Mouse (Mus musculus) frontal cortex, adult 2 months (tissue): ENCODE data around the gene Fmo2. TPM values are rescaled to one million over a fixed set of nuclear protein-coding genes. Genes with fewer than 3 reads are reported as not detected.

Source experiments
- DNase-seq, 2 experiments: peaks; one replicate each; pipeline ENCODE4 v3.0.0; 2022; ENCODE audit warnings: low spot score in 1 of 2; ENCODE audit errors: extremely low spot score in 1 of 2
- polyA plus RNA-seq: library from polyadenylated mRNA; depleted of rRNA; stranded (reverse); fragments of >200 nt; gene quantifications from 2 replicates; pipeline ENCODE4 v1.2.3, GENCODE M21; 2012; rRNA removed

The Fmo2 gene
- polyA plus RNA-seq, 1 experiment = 2.2 TPM

- DNase-seq = no peak
These were observed 40.5 kb downstream of the Fmo2 start for GRCm38 (mm10) chr1:162857766-162858747.

- DNase-seq = no peak
These were observed 44.6 kb downstream of the Fmo2 start for GRCm38 (mm10) chr1:162853812-162854482.

GRCm38 (mm10) chr1:162847554-162847953 lies 51.0 kb downstream of the Fmo2 start:
- no peak for DNase-seq

GRCm38 (mm10) chr1:162840211-162840610 lies 58.3 kb downstream of the Fmo2 start:
- DNase-seq = no peak

GRCm38 (mm10) chr1:162838976-162839375 lies 59.5 kb downstream of the Fmo2 start:
- no peak for DNase-seq

GRCm38 (mm10) chr1:162834342-162834741 lies 64.2 kb downstream of the Fmo2 start:
- no peak for DNase-seq

GRCm38 (mm10) chr1:162832574-162832953 lies 66.0 kb downstream of the Fmo2 start:
- no peak for DNase-seq

- no peak for DNase-seq
These were observed 66.5 kb downstream of the Fmo2 start for GRCm38 (mm10) chr1:162831838-162832573.

Other genes with a start within 250 kb of the Fmo2 start
- not detected in 2 replicates for gene Myocos, start 240.5 kb downstream of the Fmo2 start, polyA plus RNA-seq
- gene Prrc2c, start 158.2 kb downstream of the Fmo2 start, polyA plus RNA-seq = 50.2 and 59.3 TPM in 2 replicates
- gene Fmo4, start 84.8 kb downstream of the Fmo2 start, polyA plus RNA-seq = 0.50 and 0.70 TPM in 2 replicates
- gene Fmo1, start 32.1 kb downstream of the Fmo2 start, polyA plus RNA-seq = 48.3 TPM in 2 replicates
- gene Fmo6, start 38.8 kb upstream of the Fmo2 start, polyA plus RNA-seq = 0.12 and 0.27 TPM in 2 replicates
- not detected in 2 replicates for gene Fmo3, start 85.8 kb upstream of the Fmo2 start, polyA plus RNA-seq
- gene Mroh9, start 186.9 kb upstream of the Fmo2 start, polyA plus RNA-seq = not detected in 2 replicates